Mouse (Mus musculus) CH12.LX (cell line): ENCODE results near the gene Serbp1. TPM values are rescaled to one million over a fixed set of nuclear protein-coding genes. Genes with fewer than 3 reads are reported as not detected.

Source experiments
- DNase-seq: peaks from one replicate; pipeline ENCODE4 v3.0.0-alpha.2; 2013; ENCODE audit errors: extremely low read depth
- H3K27ac ChIP-seq: 2 replicates; pipeline ENCODE4 v1.5.1; 2012; ENCODE audit warnings: low read depth, mild to moderate bottlenecking, control low read depth, moderate library complexity; ENCODE audit not compliant: insufficient read depth
- H3K27me3 ChIP-seq: replicated peaks from 2 replicates; pipeline ENCODE3; 2012; ENCODE audit warnings: inconsistent platforms
- H3K36me3 ChIP-seq, 2 experiments: replicated peaks in 1 of 2; 2 replicates each; pipeline versions ENCODE3 to v1.6.1; 2012; ENCODE audit warnings: inconsistent platforms in 1 of 2, low read length in 1 of 2, mild to moderate bottlenecking in 1 of 2, mixed read lengths in 1 of 2, moderate library complexity in 1 of 2; ENCODE audit not compliant: control insufficient read depth in 1 of 2, insufficient read depth in 1 of 2
- H3K4me1 ChIP-seq, 2 experiments: 2 replicates each; pipeline ENCODE4 v1.6.1; 2012; ENCODE audit warnings: inconsistent platforms in 1 of 2, moderate library complexity in 1 of 2; ENCODE audit not compliant: insufficient read depth in 2 of 2, control insufficient read depth in 1 of 2
- H3K4me2 ChIP-seq: 2 replicates; pipeline ENCODE4 v1.6.1; 2012; ENCODE audit warnings: low read depth, mild to moderate bottlenecking, control low read depth; ENCODE audit not compliant: poor library complexity, insufficient read depth, severe bottlenecking
- H3K4me3 ChIP-seq, 3 experiments: fragments of 150-350 bp in 1 of 3; sonication (generic) in 1 of 3; replicated peaks in 1 of 3; 2 replicates each; pipeline versions ENCODE3 to v1.5.1; 2011 to 2012; ENCODE audit warnings: low read depth in 2 of 3, low read length in 2 of 3, mild to moderate bottlenecking in 2 of 3, moderate library complexity in 2 of 3, control low read depth in 1 of 3, improper control_type of control experiment in 1 of 3, inconsistent platforms in 1 of 3, mixed read lengths in 1 of 3; ENCODE audit not compliant: poor library complexity in 1 of 3
- H3K79me2 ChIP-seq: replicated peaks from 2 replicates; pipeline ENCODE4 v1.6.1; 2012; ENCODE audit warnings: mild to moderate bottlenecking, moderate library complexity; ENCODE audit not compliant: control insufficient read depth, poor library complexity, insufficient read depth, severe bottlenecking; ENCODE audit errors: extremely low read depth
- H3K9ac ChIP-seq: 2 replicates; pipeline ENCODE4 v1.6.1; 2012; ENCODE audit warnings: low read depth, mild to moderate bottlenecking, control low read depth, moderate library complexity; ENCODE audit not compliant: insufficient read depth
- H3K9me3 ChIP-seq: replicated peaks from 2 replicates; pipeline ENCODE3; 2012; ENCODE audit warnings: low read length, inconsistent platforms, mixed read lengths
- BHLHE40 ChIP-seq: IDR thresholded peaks from 2 replicates; pipeline ENCODE4 v1.6.1; 2011; ENCODE audit warnings: mild to moderate bottlenecking, low read depth, low read length, improper control_type of control experiment
- CHD1 ChIP-seq: IDR thresholded peaks from 2 replicates; pipeline ENCODE4 v1.6.1; 2012; ENCODE audit warnings: low read depth, low read length, improper control_type of control experiment, inconsistent platforms
- CHD2 ChIP-seq: IDR thresholded peaks from 2 replicates; pipeline ENCODE4 v1.6.1; 2011; ENCODE audit warnings: low read length, improper control_type of control experiment
- CTCF ChIP-seq, 2 experiments: IDR thresholded peaks in 1 of 2; conservative IDR thresholded peaks in 1 of 2; 2 replicates each; pipeline ENCODE4 v1.5.1; 2011 to 2012; ENCODE audit warnings: low read depth in 2 of 2, low read length in 2 of 2, improper control_type of control experiment in 1 of 2, inconsistent platforms in 1 of 2, mild to moderate bottlenecking in 1 of 2, moderate library complexity in 1 of 2
- E2F4 ChIP-seq: IDR thresholded peaks from 2 replicates; pipeline ENCODE4 v1.6.1; 2011; ENCODE audit warnings: low read depth, low read length, improper control_type of control experiment; ENCODE audit not compliant: insufficient replicate concordance
- ELF1 ChIP-seq: IDR thresholded peaks from 2 replicates; pipeline ENCODE4 v1.6.1; 2014; ENCODE audit warnings: low read depth, mild to moderate bottlenecking, inconsistent platforms, low read length, improper control_type of control experiment
- EP300 ChIP-seq: IDR thresholded peaks from 2 replicates; pipeline ENCODE4 v1.6.1; 2011; ENCODE audit warnings: low read length, improper control_type of control experiment
- ETS1 ChIP-seq: conservative IDR thresholded peaks from 2 replicates; pipeline ENCODE4 v1.6.1; 2012; ENCODE audit warnings: low read depth, mild to moderate bottlenecking, inconsistent platforms, low read length, improper control_type of control experiment, moderate library complexity
- GABPA ChIP-seq: IDR thresholded peaks from 2 replicates; pipeline ENCODE4 v1.6.1; 2012; ENCODE audit warnings: low read depth, low read length, improper control_type of control experiment, inconsistent platforms; ENCODE audit not compliant: insufficient replicate concordance
- HCFC1 ChIP-seq: IDR thresholded peaks from 2 replicates; pipeline ENCODE4 v1.6.1; 2012; ENCODE audit warnings: low read depth, mild to moderate bottlenecking, inconsistent platforms, low read length, improper control_type of control experiment
- JUN ChIP-seq: IDR thresholded peaks from 2 replicates; pipeline ENCODE4 v1.6.1; 2011; ENCODE audit warnings: low read depth, mild to moderate bottlenecking, low read length, improper control_type of control experiment, moderate library complexity; ENCODE audit not compliant: insufficient read depth
- JUND ChIP-seq: conservative IDR thresholded peaks from 2 replicates; pipeline ENCODE4 v1.6.1; 2011; ENCODE audit warnings: low read depth, low read length, improper control_type of control experiment
- MAFK ChIP-seq: IDR thresholded peaks from 2 replicates; pipeline ENCODE4 v1.6.1; 2011; ENCODE audit warnings: low read length, improper control_type of control experiment; ENCODE audit not compliant: insufficient replicate concordance
- MAX ChIP-seq: IDR thresholded peaks from 2 replicates; pipeline ENCODE4 v1.6.1; 2011; ENCODE audit warnings: low read length, improper control_type of control experiment
- MAZ ChIP-seq: IDR thresholded peaks from 2 replicates; pipeline ENCODE4 v1.6.1; 2012; ENCODE audit warnings: low read depth, mild to moderate bottlenecking, inconsistent platforms, low read length, improper control_type of control experiment, moderate library complexity
- MEF2A ChIP-seq: IDR thresholded peaks from 2 replicates; pipeline ENCODE4 v1.6.1; 2014; ENCODE audit warnings: low read depth, mild to moderate bottlenecking, inconsistent platforms, low read length, improper control_type of control experiment, borderline replicate concordance
- MXI1 ChIP-seq: IDR thresholded peaks from 2 replicates; pipeline ENCODE4 v1.6.1; 2011; ENCODE audit warnings: mild to moderate bottlenecking, low read depth, low read length, improper control_type of control experiment
- MYC ChIP-seq: IDR thresholded peaks from 2 replicates; pipeline ENCODE4 v1.6.1; 2011; ENCODE audit warnings: low read depth, mild to moderate bottlenecking, improper control_type of control experiment, low read length
- NELFE ChIP-seq: IDR thresholded peaks from 2 replicates; pipeline ENCODE4 v1.6.1; 2011; ENCODE audit warnings: low read depth, low read length, improper control_type of control experiment
- NRF1 ChIP-seq: IDR thresholded peaks from 2 replicates; pipeline ENCODE4 v1.6.1; 2014; ENCODE audit warnings: low read depth, mild to moderate bottlenecking, inconsistent platforms, low read length, improper control_type of control experiment, moderate library complexity
- PAX5 ChIP-seq: IDR thresholded peaks from 2 replicates; pipeline ENCODE4 v1.6.1; 2012; ENCODE audit warnings: low read length, inconsistent platforms, mixed read lengths
- POLR2A ChIP-seq: IDR thresholded peaks from 2 replicates; pipeline ENCODE4 v1.6.1; 2011; ENCODE audit warnings: low read depth, mild to moderate bottlenecking, improper control_type of control experiment, low read length
- SIN3A ChIP-seq: IDR thresholded peaks from 2 replicates; pipeline ENCODE4 v1.6.1; 2012; ENCODE audit warnings: low read length, improper control_type of control experiment, inconsistent platforms
- SMC3 ChIP-seq: IDR thresholded peaks from 2 replicates; pipeline ENCODE4 v1.6.1; 2011; ENCODE audit warnings: low read depth, low read length, improper control_type of control experiment
- TBP ChIP-seq: conservative IDR thresholded peaks from 2 replicates; pipeline ENCODE4 v1.6.1; 2011; ENCODE audit warnings: low read depth, low read length, improper control_type of control experiment
- UBTF ChIP-seq: IDR thresholded peaks from 2 replicates; pipeline ENCODE4 v1.6.1; 2012; ENCODE audit warnings: low read depth, mild to moderate bottlenecking, inconsistent platforms, low read length, improper control_type of control experiment, moderate library complexity
- USF1 ChIP-seq: IDR thresholded peaks from 2 replicates; pipeline ENCODE4 v1.6.1; 2014; ENCODE audit warnings: low read depth, mild to moderate bottlenecking, inconsistent platforms, low read length, improper control_type of control experiment
- USF2 ChIP-seq: conservative IDR thresholded peaks from 2 replicates; pipeline ENCODE4 v1.6.1; 2011; ENCODE audit warnings: low read depth, low read length, improper control_type of control experiment
- ZKSCAN1 ChIP-seq: IDR thresholded peaks from 2 replicates; pipeline ENCODE4 v1.6.1; 2012; ENCODE audit warnings: low read depth, inconsistent platforms, low read length, improper control_type of control experiment, borderline replicate concordance
- ZMIZ1 ChIP-seq: IDR thresholded peaks from 2 replicates; pipeline ENCODE4 v1.6.1; 2012; ENCODE audit warnings: low read depth, mild to moderate bottlenecking, inconsistent platforms, low read length, improper control_type of control experiment
- ZNF384 ChIP-seq: IDR thresholded peaks from 2 replicates; pipeline ENCODE4 v1.6.1; 2012; ENCODE audit warnings: low read depth, low read length, improper control_type of control experiment, inconsistent platforms
- dilution Hi-C: fragments of 300-500 bp; cut with MboI; formaldehyde crosslinking; loops from 2 replicates; pipeline ENCODE4 v1.14.3; 2020; ENCODE audit warnings: low sequenced_read_pairs; ENCODE audit not compliant: extremely low pct_unique_long_range_greater_than_20kb, extremely low pct_ligation_motif_present
- in situ Hi-C: fragments of 300-500 bp; cut with MboI; formaldehyde crosslinking; loops from 3 replicates; pipeline ENCODE4 v1.14.3; 2019; ENCODE audit warnings: low sequenced_read_pairs, low pct_ligation_motif_present, low pct_unique_long_range_greater_than_20kb, mixed read lengths
- polyA plus RNA-seq: library from polyadenylated mRNA; unstranded; fragments of >175 nt; gene quantifications from 2 replicates; pipeline ENCODE4 v1.2.1, GENCODE M21; 2012; ENCODE audit warnings: low read depth; ENCODE audit not compliant: insufficient read length
- total RNA-seq, 2 experiments: library from RNA; depleted of rRNA; stranded (reverse); fragments of 300-350 nt in 1 of 2; fragments of >200 nt in 1 of 2; gene quantifications; 2 replicates each; pipeline ENCODE4 v1.2.3; 2012 to 2014

The Serbp1 gene
- total and polyA plus RNA-seq, 3 experiments = 828 to 2,454 (median 835) TPM

GRCm38 (mm10) chr6:67267408-67268244 is 29.6 kb downstream of the Serbp1 start:
- TF ChIP-seq TBP (no peak), CTCF (conservative IDR thresholded peaks at IDR 0.05 in 1 of 2, IDR thresholded peaks at IDR 0.05 in 1 of 2; ENCODE audit: low read depth in 2 of 2, low read length in 2 of 2) (no peak), MAX (peak; percentile 93; the same call in 1 of the 2 replicates), SMC3 (no peak), ZMIZ1 (no peak), E2F4 (no peak), MXI1 (peak; percentile 98), ETS1 (no peak), ELF1 (no peak), JUN (no peak), GABPA (no peak), PAX5 (no peak), MYC (peak; percentile 99), BHLHE40 (peak; percentile 96), ZKSCAN1 (no peak), JUND (no peak), MEF2A (no peak), NRF1 (no peak), CHD1 (no peak), POLR2A (no peak; the same call in 1 of the 2 replicates), USF1 (no peak), ZNF384 (no peak), HCFC1 (no peak), USF2 (no peak), MAFK (no peak), EP300 (no peak), SIN3A (0 out of 2 replicates have a peak, but pooled peaks have one; percentile 20), CHD2 (no peak), UBTF (peak; percentile 87; the same call in 1 of the 2 replicates), NELFE (no peak), MAZ (no peak)
- peaks cover 4 to 18% of the 10 kb centered on the region in 2 experiments for H3K36me3 ChIP-seq
- H3K4me1 ChIP-seq = peaks cover 0 to 14% of the 10 kb centered on the region in 2 experiments; a peak in 2 of 4 replicates
- dilution Hi-C loops (no loop called here), in situ Hi-C loops (no loop called here)
- H3K9me3 ChIP-seq = no peaks in the 10 kb centered on the region
- peak overlapping the region; percentile 61 for H3K27ac ChIP-seq
- H3K4me2 ChIP-seq = no peak overlapping the region
- peak; percentile 61 for DNase-seq
- peak overlapping the region; percentile 99 for H3K9ac ChIP-seq
- peak overlapping the region; percentile 57 to 96 (median 93) for H3K4me3 ChIP-seq
- no peaks in the 10 kb centered on the region for H3K27me3 ChIP-seq
- H3K79me2 ChIP-seq = peaks cover 42% of the 10 kb centered on the region
